Mouse (Mus musculus) MEL (cell line): ENCODE measurements around the gene Mfn1. TPM values are rescaled to one million over a fixed set of nuclear protein-coding genes. Genes with fewer than 3 reads are reported as not detected.
A peak's percentile ranks its signal among the peaks of the same experiment; 100 is the strongest.

Source experiments
- DNase-seq: peaks from one replicate; pipeline ENCODE4 v3.0.0; 2011; ENCODE audit warnings: low read depth, low spot score
- H3K27ac ChIP-seq: 2 replicates; pipeline ENCODE4 v1.5.1; 2012; ENCODE audit warnings: low read depth, mild to moderate bottlenecking, control low read depth, low read length, moderate library complexity; ENCODE audit not compliant: control insufficient read depth
- H3K27me3 ChIP-seq, 2 experiments: fragments of 150-350 bp in 1 of 2; sonication (generic) in 1 of 2; 2 replicates each; pipeline ENCODE4 v1.6.1; 2012; ENCODE audit warnings: low read length in 2 of 2, mild to moderate bottlenecking in 2 of 2, improper control_type of control experiment in 1 of 2, moderate library complexity in 1 of 2; ENCODE audit not compliant: insufficient read depth in 2 of 2, control insufficient read depth in 1 of 2
- H3K36me3 ChIP-seq, 2 experiments: 2 replicates each; pipeline ENCODE4 v1.6.1; 2012 to 2014; ENCODE audit warnings: low read length in 2 of 2, improper control_type of control experiment in 1 of 2, inconsistent platforms in 1 of 2, mild to moderate bottlenecking in 1 of 2; ENCODE audit not compliant: insufficient read depth in 2 of 2, control insufficient read depth in 1 of 2
- H3K4me1 ChIP-seq, 2 experiments: fragments of 150-350 bp in 1 of 2; sonication (generic) in 1 of 2; 2 replicates each; pipeline ENCODE4 v1.6.1; 2012; ENCODE audit warnings: low read length in 2 of 2, improper control_type of control experiment in 1 of 2, mild to moderate bottlenecking in 1 of 2; ENCODE audit not compliant: insufficient read depth in 2 of 2, control insufficient read depth in 1 of 2
- H3K4me3 ChIP-seq, 2 experiments: fragments of 150-350 bp in 1 of 2; sonication (generic) in 1 of 2; 2 replicates each; pipeline ENCODE4 v1.5.1; 2012; ENCODE audit warnings: low read depth in 2 of 2, low read length in 2 of 2, mild to moderate bottlenecking in 2 of 2, moderate library complexity in 2 of 2, control low read depth in 1 of 2, improper control_type of control experiment in 1 of 2; ENCODE audit not compliant: control insufficient read depth in 1 of 2, insufficient read depth in 1 of 2
- H3K79me2 ChIP-seq: 2 replicates; pipeline ENCODE4 v1.6.1; 2012; ENCODE audit warnings: mild to moderate bottlenecking, low read length, moderate library complexity; ENCODE audit not compliant: control insufficient read depth, poor library complexity, insufficient read depth
- H3K9ac ChIP-seq: 2 replicates; pipeline ENCODE4 v1.6.1; 2012; ENCODE audit warnings: low read depth, mild to moderate bottlenecking, control low read depth, low read length, moderate library complexity; ENCODE audit not compliant: control insufficient read depth, poor library complexity, severe bottlenecking
- H3K9me3 ChIP-seq: fragments of 150-350 bp; sonication (generic); replicated peaks from 2 replicates; pipeline ENCODE4 v1.6.1; 2012; ENCODE audit warnings: mild to moderate bottlenecking, low read length, improper control_type of control experiment, moderate library complexity; ENCODE audit not compliant: insufficient read depth
- CHD1 ChIP-seq: IDR thresholded peaks from 2 replicates; pipeline ENCODE4 v1.6.1; 2012; ENCODE audit warnings: low read depth, mild to moderate bottlenecking, inconsistent platforms, low read length, improper control_type of control experiment
- CHD2 ChIP-seq: IDR thresholded peaks from 2 replicates; pipeline ENCODE4 v1.6.1; 2011; ENCODE audit warnings: low read length, improper control_type of control experiment
- CTCF ChIP-seq, 3 experiments: IDR thresholded peaks in 2 of 3; conservative IDR thresholded peaks in 1 of 3; 2 replicates each; pipeline ENCODE4 v1.5.1; 2011 to 2012; ENCODE audit warnings: low read length in 3 of 3, low read depth in 2 of 3, mild to moderate bottlenecking in 2 of 3, improper control_type of control experiment in 1 of 3, inconsistent platforms in 1 of 3, mixed read lengths in 1 of 3, moderate library complexity in 1 of 3; ENCODE audit not compliant: control insufficient read depth in 1 of 3, insufficient read depth in 1 of 3, poor library complexity in 1 of 3, severe bottlenecking in 1 of 3
- ELF1 ChIP-seq: IDR thresholded peaks from 2 replicates; pipeline ENCODE4 v1.6.1; 2014; ENCODE audit warnings: low read depth, mild to moderate bottlenecking, inconsistent platforms, low read length, improper control_type of control experiment, moderate library complexity
- GABPA ChIP-seq: IDR thresholded peaks from 2 replicates; pipeline ENCODE4 v1.6.1; 2012; ENCODE audit warnings: low read depth, mild to moderate bottlenecking, inconsistent platforms, low read length, improper control_type of control experiment, moderate library complexity
- GATA1 ChIP-seq: IDR thresholded peaks from 2 replicates; pipeline ENCODE4 v1.6.1; 2011; ENCODE audit warnings: low read depth, low read length, improper control_type of control experiment
- HCFC1 ChIP-seq: IDR thresholded peaks from 2 replicates; pipeline ENCODE4 v1.6.1; 2012; ENCODE audit warnings: low read depth, mild to moderate bottlenecking, inconsistent platforms, low read length, improper control_type of control experiment, moderate library complexity
- JUND ChIP-seq: IDR thresholded peaks from 2 replicates; pipeline ENCODE4 v1.6.1; 2011; ENCODE audit warnings: low read depth, mild to moderate bottlenecking, improper control_type of control experiment, low read length
- KAT2A ChIP-seq: conservative IDR thresholded peaks from 2 replicates; pipeline ENCODE4 v1.6.1; 2012; ENCODE audit warnings: low read depth, low read length, improper control_type of control experiment, inconsistent platforms
- MAFK ChIP-seq: IDR thresholded peaks from 2 replicates; pipeline ENCODE4 v1.6.1; 2011; ENCODE audit warnings: low read depth, mild to moderate bottlenecking, low read length, improper control_type of control experiment, borderline replicate concordance
- MAX ChIP-seq: IDR thresholded peaks from 2 replicates; pipeline ENCODE4 v1.6.1; 2011; ENCODE audit warnings: low read length, improper control_type of control experiment
- MAZ ChIP-seq: IDR thresholded peaks from 2 replicates; pipeline ENCODE4 v1.6.1; 2012; ENCODE audit warnings: low read depth, mild to moderate bottlenecking, inconsistent platforms, low read length, improper control_type of control experiment
- MEF2A ChIP-seq: IDR thresholded peaks from 2 replicates; pipeline ENCODE4 v1.6.1; 2014; ENCODE audit warnings: low read depth, mild to moderate bottlenecking, inconsistent platforms, low read length, improper control_type of control experiment; ENCODE audit not compliant: poor library complexity, insufficient replicate concordance, severe bottlenecking; ENCODE audit errors: extremely low read depth
- MXI1 ChIP-seq: IDR thresholded peaks from 2 replicates; pipeline ENCODE4 v1.6.1; 2011; ENCODE audit warnings: mild to moderate bottlenecking, low read depth, low read length, improper control_type of control experiment
- MYB ChIP-seq: IDR thresholded peaks from 2 replicates; pipeline ENCODE4 v1.6.1; 2011; ENCODE audit warnings: mild to moderate bottlenecking, low read depth, low read length, improper control_type of control experiment
- MYC ChIP-seq: IDR thresholded peaks from 2 replicates; pipeline ENCODE4 v1.6.1; 2011; ENCODE audit warnings: low read depth, mild to moderate bottlenecking, low read length, improper control_type of control experiment, moderate library complexity
- NELFE ChIP-seq: IDR thresholded peaks from 2 replicates; pipeline ENCODE4 v1.6.1; 2011; ENCODE audit warnings: low read depth, low read length, improper control_type of control experiment
- NRF1 ChIP-seq: IDR thresholded peaks from 2 replicates; pipeline ENCODE4 v1.6.1; 2014; ENCODE audit warnings: low read depth, mild to moderate bottlenecking, inconsistent platforms, low read length, improper control_type of control experiment, moderate library complexity; ENCODE audit not compliant: poor library complexity, insufficient read depth, severe bottlenecking
- POLR2A ChIP-seq, 2 experiments: IDR thresholded peaks; 2 replicates each; pipeline ENCODE4 v1.6.1; 2011 to 2012; ENCODE audit warnings: low read length in 2 of 2, mild to moderate bottlenecking in 2 of 2, control low read depth in 1 of 2, improper control_type of control experiment in 1 of 2, low read depth in 1 of 2, moderate library complexity in 1 of 2; ENCODE audit not compliant: control insufficient read depth in 1 of 2, insufficient read depth in 1 of 2, poor library complexity in 1 of 2
- POLR2AphosphoS2 ChIP-seq: IDR thresholded peaks from 2 replicates; pipeline ENCODE4 v1.6.1; 2011; ENCODE audit warnings: low read length, improper control_type of control experiment
- POLR2AphosphoS5 ChIP-seq: IDR thresholded peaks from 2 replicates; pipeline ENCODE4 v1.6.1; 2012; ENCODE audit warnings: low read depth, borderline replicate concordance, mild to moderate bottlenecking, inconsistent platforms, low read length, moderate library complexity, mixed read lengths
- RAD21 ChIP-seq: IDR thresholded peaks from 2 replicates; pipeline ENCODE4 v1.6.1; 2011; ENCODE audit warnings: mild to moderate bottlenecking, low read depth, low read length, improper control_type of control experiment
- SIN3A ChIP-seq: IDR thresholded peaks from 2 replicates; pipeline ENCODE4 v1.6.1; 2012; ENCODE audit warnings: low read length, improper control_type of control experiment, inconsistent platforms
- SMC3 ChIP-seq: IDR thresholded peaks from 2 replicates; pipeline ENCODE4 v1.6.1; 2011; ENCODE audit warnings: low read depth, low read length, improper control_type of control experiment
- TAL1 ChIP-seq: IDR thresholded peaks from 2 replicates; pipeline ENCODE4 v1.6.1; 2012; ENCODE audit warnings: mild to moderate bottlenecking, inconsistent platforms, low read length, moderate library complexity, mixed read lengths
- TBP ChIP-seq: IDR thresholded peaks from 2 replicates; pipeline ENCODE4 v1.8.0; 2011; ENCODE audit warnings: low read depth, low read length, improper control_type of control experiment
- TCF12 ChIP-seq: IDR thresholded peaks from 2 replicates; pipeline ENCODE4 v1.6.1; 2014; ENCODE audit warnings: low read depth, mild to moderate bottlenecking, inconsistent platforms, low read length, improper control_type of control experiment, moderate library complexity
- USF1 ChIP-seq: IDR thresholded peaks from 2 replicates; pipeline ENCODE4 v1.6.1; 2014; ENCODE audit warnings: low read depth, mild to moderate bottlenecking, inconsistent platforms, low read length, improper control_type of control experiment, moderate library complexity
- ZC3H11A ChIP-seq: IDR thresholded peaks from 2 replicates; pipeline ENCODE4 v1.6.1; 2012; ENCODE audit warnings: low read depth, mild to moderate bottlenecking, inconsistent platforms, low read length, improper control_type of control experiment
- ZMIZ1 ChIP-seq: IDR thresholded peaks from 2 replicates; pipeline ENCODE4 v1.6.1; 2012; ENCODE audit warnings: low read depth, mild to moderate bottlenecking, inconsistent platforms, low read length, improper control_type of control experiment, moderate library complexity
- polyA plus RNA-seq, 2 experiments: library from polyadenylated mRNA; stranded (reverse) in 1 of 2; unstranded in 1 of 2; fragments of >175 nt in 1 of 2; fragments of >200 nt in 1 of 2; gene quantifications; 2 replicates each; pipeline versions ENCODE4 v1.2.1 to v1.2.4; 2012; ENCODE audit warnings: low replicate concordance in 2 of 2, low read depth in 1 of 2; ENCODE audit not compliant: insufficient read length in 2 of 2, insufficient read depth in 1 of 2, missing spikeins in 1 of 2
- total RNA-seq: library from RNA; depleted of rRNA; stranded (reverse); fragments of 300-350 nt; gene quantifications from 2 replicates; pipeline ENCODE4 v1.2.3, GENCODE M21; 2012

Gene Mfn1
- total and polyA plus RNA-seq, 3 experiments: 25.5 to 29.4 TPM; not detected in 1

GRCm38 (mm10) chr3:32509496-32510374 is 19.5 kb upstream of the Mfn1 start, which contains the start of gene Zfp639 (continued):
- TF ChIP-seq MEF2A (no peak), GABPA (no peak), MAZ (no peak), POLR2A (IDR thresholded peaks at IDR 0.05; ENCODE audit: control insufficient read depth in 1 of 2, insufficient read depth in 1 of 2, low read depth in 1 of 2, low read length in 2 of 2, poor library complexity in 1 of 2) (0 out of 4 replicates have a peak, but pooled peaks of 1 of the 2 experiments have one; percentile 64)
- TF ChIP-seq, all 39 proteins: peak for 9

GRCm38 (mm10) chr3:32510375-32511190 is 18.7 kb upstream of the Mfn1 start:
- H3K4me1 ChIP-seq: peaks cover 14 to 18% of the 10 kb centered on the region in 2 experiments
- H3K79me2 ChIP-seq: peaks cover 23% of the 10 kb centered on the region
- peak overlapping the region; percentile 76 to 92 for H3K4me3 ChIP-seq
- H3K36me3 ChIP-seq: peaks cover 3 to 20% of the 10 kb centered on the region in 2 experiments; a peak in 3 of 4 replicates
- TF ChIP-seq SIN3A (peak; percentile 47; the same call in 1 of the 2 replicates), MAX (peak; percentile 84), NELFE (peak; percentile 69), GATA1 (no peak), POLR2A (IDR thresholded peaks at IDR 0.05; ENCODE audit: control insufficient read depth in 1 of 2, insufficient read depth in 1 of 2, low read depth in 1 of 2, low read length in 2 of 2, poor library complexity in 1 of 2) (peak; percentile 62 to 64; a peak in 1 of 4 replicates), USF1 (peak; percentile 27; the same call in 1 of the 2 replicates), ZC3H11A (0 out of 2 replicates have a peak, but pooled peaks have one; percentile 28), ELF1 (peak; percentile 72; the same call in 1 of the 2 replicates), TBP (peak; percentile 79), CTCF (IDR thresholded peaks at IDR 0.05 in 2 of 3, conservative IDR thresholded peaks at IDR 0.05 in 1 of 3; ENCODE audit: control insufficient read depth in 1 of 3, insufficient read depth in 1 of 3, low read depth in 2 of 3, low read length in 3 of 3, poor library complexity in 1 of 3, severe bottlenecking in 1 of 3) (peak; percentile 72 to 85 (median 77)), MYB (no peak), KAT2A (no peak), ZMIZ1 (peak; percentile 52; the same call in 1 of the 2 replicates), MXI1 (peak; percentile 85), RAD21 (peak; percentile 29), CHD2 (no peak), POLR2AphosphoS5 (no peak), MAFK (no peak), SMC3 (peak; percentile 45), MYC (peak; percentile 90), POLR2AphosphoS2 (0 out of 2 replicates have a peak, but pooled peaks have one; percentile 42), TAL1 (no peak), NRF1 (peak; percentile 98), TCF12 (peak; percentile 69), HCFC1 (peak; percentile 56), CHD1 (0 out of 2 replicates have a peak, but pooled peaks have one; percentile 57), JUND (no peak)
- H3K27ac ChIP-seq: peak overlapping the region; percentile 81
- peak; percentile 95 for DNase-seq
- H3K9ac ChIP-seq: peak overlapping the region; percentile 91
- H3K27me3 ChIP-seq: no peaks in the 10 kb centered on the region
- no peaks in the 10 kb centered on the region for H3K9me3 ChIP-seq
